In genomic region chr8:126850189-126850535, GRCm38 (mm10) we compare ENCODE assay signal across 9 mouse cellular contexts.
DNase-seq lines count a peak whose midpoint lies in the region; ATAC-seq and TF ChIP-seq lines count a peak whose summit lies in the region.
"Had no signal": no experiment of that assay in that cellular context is flagged by ENCODE, and none has a peak within 500 bp of the region (broad histone marks: within the 10 kb centered on the region; RNA-seq: fewer than 3 reads in every experiment).

No protein-coding gene starts in this region.

- no peaks in the 10 kb centered on the region for H3K9me3 ChIP-seq in heart, embryonic 12.5 days (replicated peaks)
- no peaks in the 10 kb centered on the region for H3K9me3 ChIP-seq in lung, postnatal 0 days (ENCODE audit: low read length)
- no peaks in the 10 kb centered on the region for H3K9me3 ChIP-seq in embryonic facial prominence, embryonic 10.5 days
- H3K9me3 ChIP-seq: limb, embryonic 13.5 days had no signal

- 50% methylated on average over 1 of the region's 1 CpGs for WGBS in heart, embryonic 12.5 days
- WGBS in lung, postnatal 0 days: 44% methylated on average over 1 of the region's 1 CpGs
- WGBS in embryonic facial prominence, embryonic 10.5 days: 47% methylated on average over 1 of the region's 1 CpGs
- WGBS in macrophage (ENCODE audit: missing documents): 0% methylated on average over 1 of the region's 1 CpGs

- no peak for ATAC-seq in heart, embryonic 12.5 days (ENCODE audit: insufficient number of reproducible peaks, low FRiP score)
- no peak for ATAC-seq in lung, postnatal 0 days

- H3K27me3 ChIP-seq in heart, embryonic 12.5 days (replicated peaks): no peaks in the 10 kb centered on the region
- no peaks in the 10 kb centered on the region for H3K27me3 ChIP-seq in lung, postnatal 0 days (replicated peaks; ENCODE audit: insufficient read depth, low read length)
- no peaks in the 10 kb centered on the region for H3K27me3 ChIP-seq in embryonic facial prominence, embryonic 10.5 days (replicated peaks; ENCODE audit: low read depth, poor library complexity, severe bottlenecking)
- H3K27me3 ChIP-seq: limb, embryonic 13.5 days had no signal

- H3K4me1 ChIP-seq in heart, embryonic 12.5 days (replicated peaks): peaks cover 43% of the 10 kb centered on the region
- H3K4me1 ChIP-seq in lung, postnatal 0 days (ENCODE audit: insufficient read depth, low read depth, low read length): peaks cover 37% of the 10 kb centered on the region; the same call in 1 of the 2 replicates
- H3K4me1 ChIP-seq in embryonic facial prominence, embryonic 10.5 days: peaks cover 58% of the 10 kb centered on the region

- no peak for DNase-seq in heart, postnatal 10 days
- DNase-seq in lung, postnatal 0 days (ENCODE audit: low spot score): no peak
- DNase-seq in lung, adult 18-20 months: no peak
- DNase-seq in embryonic facial prominence, embryonic 10.5 days (ENCODE audit: low spot score): no peak
- DNase-seq in ovary, adult 18-20 months (ENCODE audit: low spot score): no peak
- DNase-seq in left cerebral cortex, adult 11 months (ENCODE audit: low spot score): no peak

- TF ChIP-seq EP300 in lung, postnatal 0 days (IDR thresholded peaks at IDR 0.05): no peak

- no peaks in the 10 kb centered on the region for H3K79me2 ChIP-seq in macrophage (ENCODE audit: inconsistent target)

- H3K27ac ChIP-seq in heart, embryonic 12.5 days (ENCODE audit: poor library complexity, severe bottlenecking): peak overlapping the region; percentile 75
- peak overlapping the region; percentile 75 for H3K27ac ChIP-seq in lung, postnatal 0 days (ENCODE audit: low read length)
- peak overlapping the region; percentile 52 for H3K27ac ChIP-seq in embryonic facial prominence, embryonic 10.5 days (replicated peaks)
- peak overlapping the region; percentile 100 for H3K27ac ChIP-seq in macrophage
- H3K27ac ChIP-seq: limb, embryonic 13.5 days had no signal

- no peak overlapping the region for H3K4me2 ChIP-seq in heart, embryonic 12.5 days
- no peak overlapping the region for H3K4me2 ChIP-seq in lung, postnatal 0 days (replicated peaks; ENCODE audit: low read depth, low read length)
- H3K4me2 ChIP-seq: limb, embryonic 13.5 days had no signal

- H3K4me3 ChIP-seq in heart, embryonic 12.5 days: no peak overlapping the region
- no peak overlapping the region for H3K4me3 ChIP-seq in lung, postnatal 0 days (ENCODE audit: low read depth, low read length)
- H3K4me3 ChIP-seq in embryonic facial prominence, embryonic 10.5 days: no peak overlapping the region
- H3K4me3 ChIP-seq in macrophage (ENCODE audit: inconsistent target): no peak overlapping the region
- H3K4me3 ChIP-seq: limb, embryonic 13.5 days had no signal

- H3K36me3 ChIP-seq in heart, embryonic 12.5 days: no peaks in the 10 kb centered on the region
- H3K36me3 ChIP-seq in lung, postnatal 0 days (ENCODE audit: insufficient read depth, low read length): no peaks in the 10 kb centered on the region
- H3K36me3 ChIP-seq in embryonic facial prominence, embryonic 10.5 days (replicated peaks): no peaks in the 10 kb centered on the region
- H3K36me3 ChIP-seq in macrophage (ENCODE audit: inconsistent target): no peaks in the 10 kb centered on the region
- H3K36me3 ChIP-seq: limb, embryonic 13.5 days had no signal

- no peak for TF ChIP-seq CTCF in lung, postnatal 0 days (IDR thresholded peaks at IDR 0.05)

- intact Hi-C loops in heart, postnatal 10 days (cut with DNase I): no loop called here

- H3K9ac ChIP-seq in heart, embryonic 12.5 days: no peak overlapping the region
- no peak overlapping the region for H3K9ac ChIP-seq in lung, postnatal 0 days (replicated peaks; ENCODE audit: low read depth)
- H3K9ac ChIP-seq: limb, embryonic 13.5 days had no signal
